Mouse (Mus musculus): ENCODE measurements at regions not wholly inside any gene's neighbourhood (a gene's known extent, or its start where the extent isn't known, plus 50 kb on each side); places are given as distances from the start of the nearest gene placed in this dataset.

- TF ChIP-seq GATA1 (IDR thresholded peaks at IDR 0.05; ENCODE audit: low read length) (no peak), TAL1 (IDR thresholded peaks at IDR 0.05; ENCODE audit: low read length) (no peak)
Measured at GRCm38 (mm10) chr13:84366839-84367238, 144.7 kb downstream of the Tmem161b start.
